Mouse (Mus musculus): ENCODE measurements at regions not wholly inside any gene's neighbourhood (a gene's known extent, or its start where the extent isn't known, plus 50 kb on each side); places are given as distances from the start of the nearest gene placed in this dataset.

DNA sequence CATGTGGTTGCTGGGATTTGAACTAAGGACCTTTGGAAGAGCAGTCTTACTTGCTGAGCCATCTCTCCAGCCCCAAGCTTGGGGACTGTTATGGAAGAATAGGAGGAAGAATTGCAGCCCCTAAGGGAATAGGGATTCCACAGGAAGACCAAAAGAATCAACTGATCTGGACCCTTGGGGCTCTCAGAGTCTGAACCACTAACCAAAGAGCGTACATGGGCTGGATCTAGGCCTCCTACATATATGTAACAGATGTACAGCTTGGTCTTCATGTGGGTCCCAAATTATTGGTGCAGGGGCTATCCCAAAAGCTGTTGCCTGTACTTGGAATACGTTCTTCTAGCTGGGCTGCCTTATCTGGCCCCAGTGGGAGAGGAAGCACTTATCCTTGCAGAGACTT lies 115.4 kb upstream of the Gm6793 start:
- H3K4me1 ChIP-seq (ENCODE audit: control insufficient read depth, insufficient read depth, low read length) = no peaks in the 10 kb centered on the region
- H3K27ac ChIP-seq (ENCODE audit: insufficient read depth, low read length) = no peak overlapping the region
- TF ChIP-seq CTCF (IDR thresholded peaks at IDR 0.05; ENCODE audit: borderline replicate concordance, insufficient read depth, low read length) = no peak
- no peak for TF ChIP-seq POLR2A (IDR thresholded peaks at IDR 0.05; ENCODE audit: low read depth, low read length)
- H3K4me3 ChIP-seq (ENCODE audit: insufficient read depth, low read length) = no peak overlapping the region

DNA sequence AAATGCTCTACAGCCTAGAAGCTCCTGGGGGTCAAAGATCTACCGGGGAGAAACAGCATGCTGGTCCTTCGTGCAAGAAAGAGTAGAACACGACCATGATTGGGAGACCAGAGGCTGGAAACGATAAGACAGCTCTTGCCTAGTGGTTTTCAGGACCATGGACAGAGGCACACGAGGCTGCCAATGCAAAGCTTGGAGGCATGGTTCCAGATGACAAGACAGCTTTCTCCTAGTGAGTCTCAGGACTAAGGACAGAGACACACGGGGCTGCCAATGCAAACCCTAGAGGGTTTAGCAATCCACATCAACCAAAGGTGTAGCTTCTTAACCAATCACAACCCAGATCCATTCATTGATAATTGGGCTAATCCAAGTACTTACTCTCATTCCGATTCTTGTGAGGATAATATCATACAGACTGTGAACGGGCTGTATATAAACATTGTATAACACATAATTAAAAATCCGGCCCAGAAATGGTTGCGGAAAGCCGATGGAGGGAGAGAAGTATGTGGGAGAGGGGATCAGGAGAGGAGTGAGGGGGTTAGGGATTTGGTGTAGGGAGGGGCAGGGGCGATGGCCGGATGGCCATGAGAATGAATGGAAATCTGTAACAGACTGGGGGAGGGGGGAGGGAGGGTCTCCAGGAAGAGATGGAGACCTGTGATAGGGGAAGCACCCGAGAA lies 114.1 kb upstream of the Gm6793 start:
- TF ChIP-seq CTCF (IDR thresholded peaks at IDR 0.05; ENCODE audit: borderline replicate concordance, insufficient read depth, low read length) = no peak
- no peak for TF ChIP-seq POLR2A (IDR thresholded peaks at IDR 0.05; ENCODE audit: low read depth, low read length)
- Histone ChIP-seq H3K4me3 (ENCODE audit: insufficient read depth, low read length) (no peak overlapping the region), H3K4me1 (ENCODE audit: control insufficient read depth, insufficient read depth, low read length) (no peaks in the 10 kb centered on the region), H3K27ac (ENCODE audit: insufficient read depth, low read length) (no peak overlapping the region)

DNA sequence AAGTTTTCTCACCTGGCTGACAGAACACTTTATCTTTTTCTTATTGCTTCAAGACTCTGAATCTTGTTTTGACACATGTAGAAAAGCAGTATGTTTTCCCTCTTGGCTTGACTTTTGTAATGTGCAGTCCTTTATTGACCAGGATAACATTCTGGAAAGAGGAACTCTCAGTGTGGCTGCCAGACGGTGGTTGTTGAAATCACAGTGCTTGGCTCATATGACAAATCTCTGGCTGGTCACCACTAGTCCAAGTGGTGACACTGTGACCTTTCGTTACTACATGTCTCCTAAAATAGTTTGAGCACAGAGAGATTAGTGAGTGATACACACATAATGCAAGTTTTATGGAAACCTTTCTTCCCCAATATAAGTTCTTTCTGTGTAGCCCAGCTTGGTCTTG lies 97.1 kb upstream of the Gm6793 start:
- no peak overlapping the region for H3K4me3 ChIP-seq (ENCODE audit: insufficient read depth, low read length)
- H3K4me1 ChIP-seq (ENCODE audit: control insufficient read depth, insufficient read depth, low read length) = no peaks in the 10 kb centered on the region
- H3K27ac ChIP-seq (ENCODE audit: insufficient read depth, low read length) = no peak overlapping the region
- TF ChIP-seq CTCF (IDR thresholded peaks at IDR 0.05; ENCODE audit: borderline replicate concordance, insufficient read depth, low read length) = no peak

DNA sequence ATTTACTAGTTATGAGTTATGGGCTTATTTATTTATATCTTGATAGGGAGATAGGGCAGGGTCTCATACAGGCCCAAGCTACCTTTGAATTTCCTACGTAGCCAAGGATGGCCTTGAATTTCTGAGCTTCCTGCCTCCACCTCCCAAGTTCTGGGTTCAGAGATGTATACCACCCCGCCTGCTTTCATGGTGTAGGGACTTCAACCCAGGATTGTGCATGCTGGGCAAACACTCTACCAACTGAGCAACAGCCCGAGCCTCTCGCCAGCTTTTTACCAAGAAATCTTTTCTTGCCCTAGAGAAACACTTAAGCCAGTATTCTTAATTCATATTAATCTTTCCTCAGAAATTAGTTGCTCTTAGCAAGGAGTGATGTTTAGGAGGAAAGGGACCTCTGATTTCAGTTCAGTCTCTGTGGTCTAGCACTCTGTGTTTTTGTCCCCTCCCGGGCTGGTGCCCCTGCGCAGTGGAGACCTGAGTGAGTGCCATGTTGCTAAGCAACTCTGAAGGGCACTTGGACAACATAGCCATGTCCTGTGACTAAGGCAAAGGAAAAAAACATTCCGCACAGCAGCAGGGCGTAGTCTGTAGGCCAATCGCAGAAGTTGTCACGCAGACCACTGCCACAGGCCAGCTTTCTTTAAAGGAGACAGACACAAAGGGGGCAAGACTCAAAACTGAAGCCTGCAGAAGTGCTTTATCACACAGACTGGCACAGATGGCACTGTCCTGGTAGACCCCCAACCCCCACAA lies 83.2 kb upstream of the Gm6793 start:
- H3K4me1 ChIP-seq (ENCODE audit: control insufficient read depth, insufficient read depth, low read length) = no peaks in the 10 kb centered on the region
- no peak overlapping the region for H3K27ac ChIP-seq (ENCODE audit: insufficient read depth, low read length)
- H3K4me3 ChIP-seq (ENCODE audit: insufficient read depth, low read length) = no peak overlapping the region
- TF ChIP-seq CTCF (IDR thresholded peaks at IDR 0.05; ENCODE audit: borderline replicate concordance, insufficient read depth, low read length) (no peak), POLR2A (IDR thresholded peaks at IDR 0.05; ENCODE audit: low read depth, low read length) (no peak)

DNA sequence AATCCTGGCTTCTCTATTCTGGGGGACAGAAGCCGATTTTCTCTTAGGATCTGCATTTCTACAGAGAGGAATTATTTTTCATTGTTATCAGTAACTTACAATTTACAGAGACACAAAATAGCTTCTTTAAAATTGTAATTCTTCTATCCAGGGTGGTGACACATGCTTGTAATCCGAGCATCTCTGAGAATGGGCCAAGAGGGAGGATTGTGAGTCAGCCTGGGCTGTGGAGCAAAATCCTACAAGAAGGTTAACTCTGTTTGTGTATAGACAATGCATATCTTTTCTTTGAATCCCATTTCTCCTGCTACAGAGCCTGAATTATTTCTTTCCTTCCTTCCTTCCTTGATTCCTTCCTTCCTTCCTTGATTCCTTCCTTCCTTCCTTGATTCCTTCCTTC lies 80.0 kb upstream of the Gm6793 start:
- H3K4me3 ChIP-seq (ENCODE audit: insufficient read depth, low read length) = no peak overlapping the region
- H3K27ac ChIP-seq (ENCODE audit: insufficient read depth, low read length) = no peak overlapping the region

DNA sequence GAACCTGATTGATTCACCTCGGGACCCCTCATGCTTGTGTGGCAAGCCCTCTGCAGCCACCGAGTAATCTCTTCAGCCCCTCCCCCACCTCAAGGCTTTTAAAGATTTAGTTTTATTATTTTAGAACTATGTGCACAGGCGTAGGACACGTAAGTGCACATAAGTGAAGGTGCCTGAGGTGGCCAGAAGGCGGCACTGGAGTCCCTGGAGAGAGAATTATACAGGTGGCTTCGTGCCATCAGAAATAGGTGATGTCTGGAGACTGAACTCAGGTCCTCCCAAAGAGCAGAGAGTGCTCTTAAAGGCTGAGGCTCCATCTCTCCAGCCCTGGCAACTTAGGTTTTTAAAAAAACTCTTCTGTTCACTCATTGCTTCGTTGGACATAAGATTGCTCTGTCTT lies 78.7 kb upstream of the Gm6793 start:
- Histone ChIP-seq H3K27ac (ENCODE audit: insufficient read depth, low read length) (no peak overlapping the region), H3K4me1 (ENCODE audit: control insufficient read depth, insufficient read depth, low read length) (no peaks in the 10 kb centered on the region), H3K4me3 (ENCODE audit: insufficient read depth, low read length) (no peak overlapping the region)
- TF ChIP-seq POLR2A (IDR thresholded peaks at IDR 0.05; ENCODE audit: low read depth, low read length) (no peak), CTCF (IDR thresholded peaks at IDR 0.05; ENCODE audit: borderline replicate concordance, insufficient read depth, low read length) (no peak)

More for the DNA sequence above, 80.0 kb upstream of the Gm6793 start:
- TF ChIP-seq POLR2A (IDR thresholded peaks at IDR 0.05; ENCODE audit: low read depth, low read length) = no peak
- no peak for TF ChIP-seq CTCF (IDR thresholded peaks at IDR 0.05; ENCODE audit: borderline replicate concordance, insufficient read depth, low read length)
- no peaks in the 10 kb centered on the region for H3K4me1 ChIP-seq (ENCODE audit: control insufficient read depth, insufficient read depth, low read length)

DNA sequence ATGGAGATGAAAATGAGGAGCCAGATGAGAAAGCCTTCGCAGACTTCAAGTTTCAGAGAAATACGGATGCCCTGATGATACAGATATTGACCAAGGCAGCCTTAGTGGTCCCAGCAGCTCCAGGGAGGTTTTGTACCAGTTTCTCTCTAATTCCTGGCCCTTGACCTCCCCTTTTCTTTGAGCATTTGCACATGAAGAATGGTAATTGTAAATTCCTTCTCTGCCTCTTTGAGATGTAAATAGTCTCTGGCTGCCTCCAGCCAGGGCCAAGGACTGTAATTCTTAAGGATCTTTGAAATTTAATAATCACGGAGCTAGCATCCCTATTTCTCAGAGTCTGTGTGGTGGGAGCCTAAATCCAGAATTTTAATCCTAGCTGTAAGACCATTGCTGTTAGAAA lies 78.0 kb upstream of the Gm6793 start:
- H3K4me3 ChIP-seq (ENCODE audit: insufficient read depth, low read length) = no peak overlapping the region
- TF ChIP-seq CTCF (IDR thresholded peaks at IDR 0.05; ENCODE audit: borderline replicate concordance, insufficient read depth, low read length) (no peak), POLR2A (IDR thresholded peaks at IDR 0.05; ENCODE audit: low read depth, low read length) (no peak)

DNA sequence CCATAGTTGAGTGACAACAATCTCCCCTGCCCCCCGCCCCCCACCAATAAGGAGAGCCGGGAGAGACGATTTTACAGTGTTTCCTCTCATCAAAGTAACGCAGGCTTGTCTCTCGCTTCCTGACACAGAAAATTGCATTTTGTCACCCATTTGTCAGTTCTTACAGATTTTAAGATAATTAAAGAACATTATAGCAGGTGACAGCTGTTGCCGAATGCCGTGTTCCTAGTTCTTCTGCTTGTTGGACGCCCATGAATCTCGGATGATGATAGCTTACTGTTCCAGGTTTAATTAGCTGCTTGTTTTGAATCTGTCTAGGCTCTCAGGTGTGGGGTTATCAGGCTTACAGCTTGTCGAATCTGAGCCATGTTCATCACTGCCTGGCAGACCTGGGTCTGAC lies 63.8 kb upstream of the Gm6793 start:
- Histone ChIP-seq H3K27ac (ENCODE audit: insufficient read depth, low read length) (no peak overlapping the region), H3K4me1 (ENCODE audit: control insufficient read depth, insufficient read depth, low read length) (no peaks in the 10 kb centered on the region), H3K4me3 (ENCODE audit: insufficient read depth, low read length) (no peak overlapping the region)
- TF ChIP-seq CTCF (IDR thresholded peaks at IDR 0.05; ENCODE audit: borderline replicate concordance, insufficient read depth, low read length) = no peak
- no peak for TF ChIP-seq POLR2A (IDR thresholded peaks at IDR 0.05; ENCODE audit: low read depth, low read length)

More for the DNA sequence above, 78.0 kb upstream of the Gm6793 start:
- Histone ChIP-seq H3K27ac (ENCODE audit: insufficient read depth, low read length) (no peak overlapping the region), H3K4me1 (ENCODE audit: control insufficient read depth, insufficient read depth, low read length) (no peaks in the 10 kb centered on the region)

DNA sequence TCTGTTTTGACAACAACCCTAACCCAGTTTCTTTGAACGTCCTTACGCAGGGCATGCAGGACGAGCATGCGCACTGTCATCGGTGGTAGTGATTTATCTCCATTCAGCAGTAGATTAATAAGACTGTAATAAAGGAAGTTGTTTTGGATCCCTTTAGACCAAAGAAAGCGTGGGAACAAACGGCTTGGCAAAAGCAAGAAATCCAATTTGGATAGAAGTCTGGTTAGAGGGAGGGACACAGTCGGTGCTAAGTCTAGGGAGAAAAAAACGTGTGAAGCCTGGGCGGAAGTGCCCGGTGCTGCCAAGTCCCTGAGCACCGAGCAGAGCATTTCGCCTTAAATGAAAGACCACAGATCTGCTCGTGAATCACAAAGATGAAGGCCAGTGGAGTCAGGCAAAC lies 57.4 kb upstream of the Gm6793 start:
- no peak overlapping the region for H3K27ac ChIP-seq (ENCODE audit: insufficient read depth, low read length)
- no peak overlapping the region for H3K4me3 ChIP-seq (ENCODE audit: insufficient read depth, low read length)
- TF ChIP-seq POLR2A (IDR thresholded peaks at IDR 0.05; ENCODE audit: low read depth, low read length) = no peak
- no peak for TF ChIP-seq CTCF (IDR thresholded peaks at IDR 0.05; ENCODE audit: borderline replicate concordance, insufficient read depth, low read length)
- no peaks in the 10 kb centered on the region for H3K4me1 ChIP-seq (ENCODE audit: control insufficient read depth, insufficient read depth, low read length)

DNA sequence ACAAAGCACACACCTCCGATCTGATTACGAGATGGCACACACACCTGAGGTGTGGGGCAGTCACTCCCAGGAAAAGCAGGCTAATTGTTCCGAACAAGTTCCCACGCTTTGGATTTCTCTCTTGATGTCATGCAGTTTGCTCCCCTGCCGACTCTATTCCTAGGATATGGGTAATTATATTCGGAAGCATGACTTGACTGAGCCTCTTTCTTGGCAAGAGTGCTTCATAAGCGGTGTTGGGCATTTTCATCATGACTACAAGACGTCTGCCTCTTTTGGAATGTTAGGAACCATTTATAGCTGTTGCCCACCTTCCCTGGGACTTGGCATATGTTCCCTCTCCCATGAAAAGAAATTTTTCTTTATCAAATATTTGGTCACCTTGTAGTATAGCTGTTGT lies 55.4 kb upstream of the Gm6793 start:
- H3K27ac ChIP-seq (ENCODE audit: insufficient read depth, low read length) = no peak overlapping the region
- TF ChIP-seq CTCF (IDR thresholded peaks at IDR 0.05; ENCODE audit: borderline replicate concordance, insufficient read depth, low read length) = no peak
- no peak for TF ChIP-seq POLR2A (IDR thresholded peaks at IDR 0.05; ENCODE audit: low read depth, low read length)
- H3K4me3 ChIP-seq (ENCODE audit: insufficient read depth, low read length) = no peak overlapping the region
- no peaks in the 10 kb centered on the region for H3K4me1 ChIP-seq (ENCODE audit: control insufficient read depth, insufficient read depth, low read length)
